Mouse (Mus musculus) monocyte, adult 5-6 weeks (primary cell): ENCODE data around the gene Abr. TPM values are rescaled to one million over a fixed set of nuclear protein-coding genes. Genes with fewer than 3 reads are reported as not detected.

ENCODE experiments used
- ATAC-seq: fragments of 153-309, 156-312 bp; replicated peaks from 2 replicates; pipeline ENCODE4 v1.8.0; 2017; ENCODE audit warnings: mild to moderate bottlenecking; ENCODE audit not compliant: low TSS enrichment, insufficient number of reproducible peaks, severe bottlenecking, poor library complexity, low FRiP score
- total RNA-seq: library from RNA; stranded (forward); fragments of 200-1000, 200-491, 200-594 nt; gene quantifications from 3 replicates; pipeline ENCODE4 v1.2.3, GENCODE M21; 2017

Abr gene
- total RNA-seq, 1 experiment from 2014 or later: 129 TPM

DNA sequence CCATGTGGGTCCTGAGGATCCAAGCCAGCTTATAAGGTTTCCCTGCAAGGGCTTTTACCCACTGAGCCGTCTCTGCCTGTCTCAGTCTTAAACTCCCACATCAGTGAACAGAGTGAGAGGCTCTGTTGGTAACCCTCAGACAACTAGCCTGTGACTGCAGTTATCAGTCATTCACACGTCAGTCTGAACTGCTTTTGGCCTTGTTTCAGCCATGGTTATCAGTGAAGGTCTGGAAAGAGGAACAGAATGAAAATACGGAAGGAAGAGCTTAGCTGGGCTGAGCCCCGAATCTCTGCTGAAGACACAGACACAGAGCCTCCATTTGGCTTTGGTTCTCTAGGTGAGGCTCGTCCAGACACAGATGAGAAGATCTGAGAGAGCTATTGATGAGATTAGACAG is 6.5 kb upstream of the Abr start:
- peak; percentile 88 for ATAC-seq

DNA sequence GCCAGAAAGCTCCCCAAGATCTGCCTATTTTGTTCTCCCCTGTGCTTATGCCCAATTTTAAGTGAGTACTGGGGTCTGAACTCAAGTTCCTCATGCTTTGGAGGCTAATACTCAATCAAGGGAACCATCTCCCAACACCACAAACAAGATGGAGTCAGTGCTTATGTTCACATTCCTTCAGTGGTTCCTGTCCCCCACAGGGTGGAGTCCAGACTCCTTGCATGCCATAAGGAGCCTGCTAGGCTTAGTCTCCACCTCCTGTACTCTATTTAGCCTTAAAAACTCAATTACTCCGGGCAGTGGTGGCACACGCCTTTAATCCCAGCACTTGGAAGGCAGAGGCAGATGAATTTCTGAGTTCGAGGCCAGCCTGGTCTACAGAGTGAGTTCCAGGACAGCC is 2.8 kb upstream of the Abr start:
- no peak for ATAC-seq

DNA sequence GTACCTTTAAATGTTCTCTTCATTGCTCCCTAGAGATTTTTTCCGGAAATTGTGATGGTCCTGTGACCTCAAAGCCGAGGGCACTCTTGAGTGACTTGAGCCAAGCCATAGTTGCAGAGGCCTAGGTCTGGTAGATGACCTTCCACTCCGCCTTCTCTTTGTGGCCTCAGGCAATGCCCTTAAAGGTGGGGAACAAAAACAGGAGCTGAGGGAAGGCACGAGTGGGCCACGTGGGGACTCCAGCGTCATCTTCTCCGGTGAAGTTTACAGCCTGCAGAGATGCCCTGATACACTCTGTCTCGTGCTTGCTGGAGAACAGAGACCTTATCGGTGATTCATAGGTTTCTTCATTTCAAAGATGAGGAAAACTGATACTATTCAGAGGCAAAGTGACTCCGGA is 2.0 kb upstream of the Abr start:
- no peak for ATAC-seq

DNA sequence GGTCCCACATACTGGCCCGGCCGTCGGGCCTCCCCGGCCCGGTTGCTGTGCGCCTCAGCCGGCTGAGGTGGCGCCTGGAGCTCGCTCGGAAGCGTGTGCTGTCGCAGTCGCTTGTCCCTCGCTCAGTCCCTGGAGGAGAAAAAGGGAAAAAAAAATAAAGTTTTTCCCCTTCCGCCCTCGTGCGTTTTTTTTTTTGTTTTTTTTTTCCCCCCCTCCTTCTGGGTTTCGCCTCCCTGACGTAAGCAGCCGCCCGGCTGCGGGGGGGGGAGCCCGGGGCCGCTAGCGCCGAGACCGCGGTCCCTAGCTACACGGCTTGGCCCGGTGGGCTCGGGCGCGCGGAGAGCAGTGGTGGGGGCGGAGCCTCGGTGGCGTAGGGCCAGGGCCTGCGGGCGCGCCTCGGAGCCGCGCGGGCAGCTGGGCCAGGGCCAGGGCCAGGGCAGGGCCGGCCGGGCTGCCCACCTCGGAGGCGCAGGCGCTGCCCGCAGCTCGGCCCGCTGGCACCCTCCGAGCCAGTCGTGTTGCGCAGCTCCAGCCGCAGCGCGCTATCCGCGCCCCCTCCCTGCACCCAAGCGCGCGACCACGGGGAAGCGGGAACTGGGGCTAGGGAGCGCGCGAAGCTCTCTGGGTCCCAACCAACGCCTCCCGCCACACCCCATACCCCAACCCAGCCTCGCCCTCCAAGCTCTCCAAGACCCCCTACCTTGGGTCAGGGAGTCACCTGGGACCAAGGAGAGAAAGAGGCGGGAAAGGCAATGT is 1.3 kb upstream of the Abr start:
- peak; percentile 27; the same call in 1 of the 2 replicates for ATAC-seq

DNA sequence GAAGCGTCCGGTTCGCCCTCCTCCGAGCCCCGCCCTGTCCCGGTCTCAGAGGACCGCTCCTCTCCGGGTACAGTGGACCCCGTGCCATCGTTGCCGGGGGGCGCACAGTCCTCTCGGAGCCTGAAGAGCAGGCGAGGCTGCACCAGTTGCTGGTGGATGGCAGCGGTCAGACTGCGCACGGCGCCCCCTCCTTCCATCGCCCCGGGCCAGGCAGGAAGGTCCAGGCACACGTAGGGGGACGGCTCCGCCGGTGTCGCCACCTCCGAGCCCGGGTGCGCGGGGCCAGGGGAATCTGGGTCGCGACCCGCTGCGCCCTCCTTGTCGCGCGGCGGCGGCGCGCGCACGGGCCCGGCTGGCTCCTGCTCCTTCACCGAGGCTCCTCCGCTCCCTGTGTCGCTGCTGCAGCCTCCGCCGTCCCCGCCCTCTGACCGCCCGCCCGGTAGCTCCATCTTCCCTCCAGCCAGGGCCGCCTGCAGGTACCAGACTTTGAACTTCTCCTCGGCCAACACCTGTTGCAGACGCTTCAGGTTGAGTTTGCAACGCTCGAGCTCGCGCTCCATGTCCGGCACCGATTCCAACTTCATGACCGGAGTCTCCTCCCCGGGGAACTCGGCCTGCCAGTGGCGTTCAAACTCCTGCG is 572 bp upstream of the Abr start:
- ATAC-seq: 0 out of 2 replicates have a peak, but pooled peaks have one; percentile 6

DNA sequence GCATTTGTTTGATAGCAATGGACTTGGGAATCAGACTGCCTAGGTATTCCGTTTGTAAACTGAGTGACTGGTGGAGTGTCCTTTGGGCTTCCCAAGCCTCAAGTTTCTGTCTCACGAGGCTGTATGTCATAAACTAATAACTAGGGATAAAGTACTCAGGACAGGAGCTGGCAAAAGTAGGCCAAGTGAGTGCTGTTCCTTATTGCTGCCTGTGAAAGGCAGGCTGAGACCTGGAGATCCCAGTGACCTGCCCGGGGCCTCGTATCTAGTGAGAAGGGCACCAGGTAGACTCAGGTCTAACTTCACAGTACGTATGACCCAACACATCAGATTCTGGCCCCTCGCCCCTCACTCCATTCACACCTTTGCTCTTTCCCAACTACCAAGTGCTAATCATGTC is 4.0 kb downstream of the Abr start:
- no peak for ATAC-seq

DNA sequence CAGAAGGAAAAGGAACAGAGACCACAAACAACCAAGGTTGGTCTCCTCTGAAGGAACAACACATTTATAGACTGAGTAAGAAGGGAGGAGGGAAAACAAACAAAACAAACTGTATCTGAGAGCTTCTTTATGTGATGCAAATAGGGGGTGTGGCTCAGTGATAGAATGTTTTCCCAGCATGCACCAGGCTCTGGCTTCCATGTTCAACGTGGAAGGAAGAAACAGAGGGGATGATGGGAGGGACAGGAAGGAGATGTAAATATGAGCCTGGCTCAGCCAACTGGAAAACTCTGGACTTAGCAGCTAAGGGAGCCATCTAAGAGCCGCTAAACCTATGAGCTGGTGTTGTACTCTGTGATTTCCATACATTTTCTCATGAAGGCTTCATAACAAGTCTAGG is 7.9 kb downstream of the Abr start:
- ATAC-seq: no peak

DNA sequence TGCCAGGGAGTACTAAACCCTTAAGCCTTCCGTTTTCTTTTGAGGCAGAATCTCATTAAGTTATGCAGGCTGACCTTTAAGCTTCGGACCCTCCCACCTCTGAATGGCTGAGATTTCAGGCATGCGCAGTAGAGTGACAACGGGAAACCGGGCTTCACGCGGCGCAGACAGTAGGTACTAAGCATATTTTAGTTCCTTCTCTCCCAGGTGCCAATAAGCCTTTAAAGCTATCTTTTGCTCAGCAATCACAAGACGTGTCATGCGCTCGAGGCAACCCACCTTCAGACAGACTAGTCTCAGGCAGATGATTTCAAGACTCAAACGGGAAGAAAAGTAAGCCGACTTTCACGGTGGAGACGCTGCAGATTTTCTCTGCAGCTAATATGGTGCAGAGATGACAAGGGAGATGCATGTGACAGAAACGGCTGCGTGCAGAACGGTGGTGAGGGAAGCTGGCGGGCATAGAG is 9.4 kb downstream of the Abr start:
- ATAC-seq: peak; percentile 90

DNA sequence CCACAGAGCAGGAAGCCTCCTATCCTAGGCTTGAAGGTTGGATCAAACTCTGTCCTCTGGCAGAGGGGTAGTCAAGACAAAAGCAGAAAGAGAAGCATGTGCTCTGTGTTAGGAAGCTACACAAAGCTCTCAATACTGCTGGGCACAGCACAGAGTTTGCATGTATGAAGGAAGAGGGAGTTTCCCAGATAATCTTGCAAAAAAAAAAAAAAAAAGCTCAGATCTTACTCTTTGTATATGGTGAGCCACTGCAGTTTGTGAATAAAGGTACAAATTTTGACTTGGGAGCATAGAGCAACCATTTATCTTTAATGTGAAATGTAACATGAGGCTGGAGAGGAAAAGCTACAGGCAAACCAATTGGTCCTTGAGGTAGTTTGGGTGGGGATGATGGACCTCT is 11.2 kb downstream of the Abr start:
- ATAC-seq: no peak

DNA sequence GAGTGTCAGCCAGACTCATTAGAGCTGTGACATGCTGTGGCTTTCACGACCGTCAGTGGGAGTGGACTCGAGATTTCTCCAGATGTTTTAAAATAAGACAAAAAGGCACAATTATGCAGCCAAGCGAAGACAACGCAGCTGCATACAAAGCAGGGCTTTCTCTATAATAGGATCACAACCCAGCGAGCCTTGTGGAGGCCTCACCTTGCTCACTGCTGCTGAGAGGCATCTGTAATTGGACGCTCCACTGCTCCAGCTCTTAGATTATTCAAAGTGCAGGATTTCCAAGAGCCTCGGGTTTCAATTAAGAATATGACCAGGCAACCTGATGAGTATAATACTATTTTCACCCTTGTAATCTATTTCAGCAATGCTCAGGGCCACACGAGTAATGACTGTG is 15.6 kb downstream of the Abr start:
- ATAC-seq: no peak

DNA sequence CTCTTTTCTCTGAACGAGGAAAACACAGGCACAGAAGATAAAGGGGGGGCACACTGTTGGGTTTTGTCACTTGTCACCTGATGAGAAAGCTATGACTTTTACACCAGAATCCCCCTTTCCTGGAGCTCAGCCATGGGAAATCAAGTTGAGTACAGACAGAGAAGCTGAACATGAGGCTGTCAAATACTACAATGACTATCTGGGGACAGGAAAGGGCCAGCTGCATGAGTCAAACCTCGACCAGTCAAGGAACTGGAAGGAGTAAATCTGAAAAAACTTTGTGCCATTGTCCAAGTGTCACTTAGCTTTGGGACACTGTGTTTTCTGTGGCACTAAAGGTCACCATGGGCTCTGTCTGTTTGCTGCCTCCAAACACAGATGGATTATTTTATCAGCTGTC is 22.9 kb downstream of the Abr start:
- ATAC-seq: no peak

DNA sequence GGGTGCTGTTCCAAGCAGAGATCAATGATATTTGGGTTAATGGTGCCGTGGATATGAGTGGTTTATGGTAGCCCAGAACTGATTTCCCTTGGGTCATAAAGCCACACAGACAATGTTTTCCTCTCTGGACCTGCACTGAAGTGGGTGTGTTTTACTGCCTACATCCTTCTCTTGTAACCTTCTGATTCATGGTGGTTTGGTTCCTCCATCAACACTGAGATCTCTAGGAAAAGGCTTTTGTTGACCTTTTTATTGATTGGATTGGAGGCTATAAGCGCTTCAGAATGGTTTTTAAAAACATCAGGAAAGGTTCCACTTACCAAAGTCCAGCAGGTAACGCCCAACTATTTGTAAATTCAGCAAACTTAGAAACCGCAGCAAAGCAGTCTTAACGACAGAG is 23.4 kb downstream of the Abr start:
- no peak for ATAC-seq

DNA sequence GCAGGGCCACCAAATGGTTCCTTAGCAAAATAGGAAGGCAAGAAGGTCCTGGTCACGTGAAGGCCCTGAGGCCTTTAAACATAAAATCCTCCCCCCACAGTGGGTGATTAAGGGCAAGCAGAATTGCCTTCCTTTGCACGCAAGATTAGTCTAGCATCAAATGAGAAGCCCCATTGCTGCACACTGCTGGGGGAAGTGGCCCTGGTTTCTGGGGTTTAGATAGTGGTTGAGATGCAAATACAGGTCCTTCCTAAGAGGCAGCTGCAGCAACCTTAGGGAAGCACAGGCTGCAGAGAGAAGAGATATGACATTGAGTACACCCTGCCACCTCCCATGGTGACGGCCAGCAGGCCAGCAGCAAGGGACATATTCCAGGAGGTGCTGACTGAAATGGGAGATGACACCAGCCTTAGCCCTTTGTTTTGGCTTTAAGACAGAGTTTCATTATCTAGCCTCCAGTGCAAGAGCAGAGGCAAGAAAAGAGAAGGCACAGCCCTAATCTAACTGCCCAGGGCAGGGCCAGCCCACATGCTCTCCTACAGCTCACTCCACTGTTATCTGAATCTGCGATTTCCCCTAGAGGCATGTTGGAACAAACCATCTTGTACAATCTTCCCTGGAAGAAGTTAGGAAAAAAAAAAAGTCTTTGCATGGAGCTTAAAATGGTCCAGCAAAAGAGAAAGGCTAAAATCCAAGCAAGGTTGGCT is 28.3 kb downstream of the Abr start:
- ATAC-seq: no peak

DNA sequence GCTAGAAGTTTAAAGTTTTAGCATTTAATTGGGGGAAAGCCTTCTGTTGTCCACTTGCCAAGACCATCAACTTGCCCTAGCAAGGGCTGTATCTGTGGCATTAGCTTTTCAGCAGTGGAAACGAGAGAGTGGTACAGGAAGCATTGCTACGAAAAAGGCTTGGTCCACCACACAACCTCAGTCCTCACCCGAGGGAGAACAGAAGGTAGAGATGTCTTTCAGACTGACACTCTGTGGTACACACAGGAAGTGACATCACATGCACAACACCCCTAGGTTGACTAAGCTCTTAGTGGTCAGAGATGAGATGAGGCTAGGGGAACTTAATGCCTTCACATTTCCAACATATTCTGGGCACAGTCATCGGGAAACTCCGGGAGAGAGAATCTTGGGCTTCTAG is 32.4 kb downstream of the Abr start:
- 0 out of 2 replicates have a peak, but pooled peaks have one; percentile 15 for ATAC-seq

DNA sequence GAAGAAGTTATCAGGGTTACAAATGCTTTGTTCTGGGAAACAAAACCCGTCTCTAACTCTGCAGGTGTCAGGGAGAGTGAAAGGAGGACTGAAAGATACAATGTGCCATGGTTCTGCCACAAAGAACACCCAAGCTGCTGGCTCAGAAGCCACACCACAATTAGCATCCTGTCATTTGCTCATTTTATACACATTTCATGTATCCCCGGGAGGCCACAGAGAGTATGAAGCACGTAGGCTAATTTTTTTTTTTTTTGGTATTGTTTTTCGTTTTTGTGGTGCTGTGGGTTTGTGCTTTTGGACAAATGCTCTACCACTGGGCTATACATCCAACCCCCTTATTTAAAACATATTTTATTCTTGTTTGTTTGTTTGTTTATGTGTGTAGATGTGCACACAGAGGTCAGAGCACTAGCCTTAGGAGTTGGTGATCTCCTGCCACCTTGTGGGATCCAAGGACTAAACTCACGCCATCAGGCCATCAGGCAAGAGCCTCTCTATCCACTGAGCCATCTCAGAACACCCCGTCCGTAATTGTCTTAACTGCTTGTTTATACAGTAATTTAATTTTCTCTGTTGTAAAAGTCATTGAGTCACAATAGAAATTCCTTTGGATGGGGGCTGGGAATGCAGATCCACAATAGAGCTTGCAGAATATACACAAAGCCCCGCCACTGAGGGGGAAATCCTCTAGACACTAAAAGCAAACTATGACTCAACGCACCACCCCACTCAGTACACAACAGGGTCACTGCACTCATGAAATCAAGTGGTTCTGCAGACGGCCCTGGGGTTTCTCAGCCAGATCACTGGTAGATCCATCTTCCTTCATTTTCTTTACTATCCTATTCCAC is 33.3 kb downstream of the Abr start:
- no peak for ATAC-seq

DNA sequence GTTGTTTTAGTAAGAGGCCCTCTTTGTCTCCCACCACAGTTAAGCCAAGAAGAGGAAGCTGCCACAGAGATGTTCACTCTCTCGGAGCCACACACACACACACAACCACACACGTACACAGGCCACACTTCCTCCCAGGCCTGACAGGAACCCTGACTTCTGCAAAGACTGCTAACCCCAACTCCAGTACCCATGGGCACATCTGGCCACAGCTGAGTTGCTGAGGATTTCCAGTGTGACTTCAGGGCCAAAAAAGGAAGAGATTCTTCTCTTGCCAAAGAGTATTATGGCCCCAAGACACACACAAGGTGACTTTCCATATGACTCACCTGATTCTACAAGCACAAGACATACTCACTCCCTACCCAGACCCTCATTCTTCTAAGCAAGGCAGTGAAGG is 34.1 kb downstream of the Abr start:
- ATAC-seq: peak; percentile 95

DNA sequence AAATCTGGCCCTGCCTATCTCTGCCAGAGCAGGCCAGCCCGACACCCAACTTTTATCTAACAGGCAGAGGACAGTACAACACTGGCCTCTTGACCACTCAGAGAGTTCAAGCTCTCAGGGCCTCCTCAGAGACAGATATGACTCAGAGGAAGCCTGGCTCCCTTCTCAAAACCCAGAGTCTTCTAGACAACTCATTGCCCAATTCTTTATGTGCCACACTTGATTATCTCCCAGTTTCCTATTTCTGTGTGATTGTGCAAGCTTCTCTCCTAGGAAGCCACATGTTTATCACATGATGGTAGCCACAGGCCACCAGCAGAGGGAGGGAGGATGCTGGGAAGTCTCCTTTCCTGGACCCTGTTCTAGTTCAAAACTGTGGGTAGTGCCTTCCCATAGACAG is 34.8 kb downstream of the Abr start:
- peak; percentile 80 for ATAC-seq

DNA sequence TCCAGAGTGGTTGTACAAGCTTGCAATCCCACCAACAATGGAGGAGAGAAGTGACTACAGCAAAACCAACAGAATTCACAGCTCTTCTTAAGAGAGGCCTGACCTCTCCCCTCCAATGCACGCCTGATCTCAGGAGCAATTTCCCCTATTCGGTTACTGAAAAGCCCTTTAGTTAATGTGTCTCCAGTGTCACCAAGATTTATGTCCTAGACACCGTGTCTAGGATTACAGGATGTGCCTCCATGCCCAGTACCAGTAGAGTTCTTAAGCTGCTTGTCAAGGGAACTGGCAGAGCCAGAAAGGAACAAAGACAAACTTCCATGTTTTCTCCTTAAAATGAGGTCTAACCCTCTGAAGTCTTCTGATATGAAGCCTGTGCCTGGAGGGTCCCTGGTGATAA is 36.0 kb downstream of the Abr start:
- no peak for ATAC-seq
